Mouse (Mus musculus): ENCODE data around the gene Arhgef6. TPM values are rescaled to one million over a fixed set of nuclear protein-coding genes. Genes with fewer than 3 reads are reported as not detected.
A peak's percentile ranks its signal among the peaks of the same experiment; 100 is the strongest.

Gene Arhgef6
- polyA plus RNA-seq, 1 experiment, result 21.6 TPM

DNA sequence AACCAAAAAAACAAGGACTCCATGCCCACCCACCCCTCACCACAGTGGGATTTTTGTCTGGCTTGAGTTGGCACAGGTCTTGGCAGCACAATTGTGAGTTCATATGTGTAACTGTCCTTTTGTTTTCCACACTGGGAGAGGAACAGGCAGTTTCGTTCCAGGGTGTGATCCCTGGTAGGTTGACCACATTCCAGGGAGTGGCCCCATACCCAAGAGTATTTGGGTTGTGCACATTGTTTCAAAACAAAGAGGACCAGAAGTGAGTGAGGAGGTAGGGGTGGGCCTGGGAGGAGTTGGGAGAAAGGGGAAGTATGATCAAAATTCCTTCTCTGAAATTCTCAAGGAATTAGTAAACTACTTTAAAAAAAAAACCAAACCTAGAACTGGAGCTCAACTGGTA, 20.8 kb upstream of the Arhgef6 start:
- 60% methylated on average over 1 of the region's 1 CpGs for WGBS
- no peak for DNase-seq
- TF ChIP-seq CTCF (IDR thresholded peaks at IDR 0.05; ENCODE audit: borderline replicate concordance, insufficient read depth, low read depth, low read length) (no peak), POLR2A (IDR thresholded peaks at IDR 0.05; ENCODE audit: borderline replicate concordance, insufficient read depth, low read length) (no peak)
- no peak overlapping the region for H3K27ac ChIP-seq (ENCODE audit: insufficient read depth, low read length)
- H3K4me1 ChIP-seq (ENCODE audit: control insufficient read depth, insufficient read depth, low read length), result no peaks in the 10 kb centered on the region
- H3K4me3 ChIP-seq (replicated peaks; ENCODE audit: insufficient read depth, low read depth, low read length), result no peak overlapping the region
- no peaks in the 10 kb centered on the region for H3K27me3 ChIP-seq (ENCODE audit: control insufficient read depth, insufficient read depth, low read length)

GRCm38 (mm10) chrX:57339220-57339619, 691 bp upstream of the Arhgef6 start:
- no peak overlapping the region for H3K27ac ChIP-seq (ENCODE audit: insufficient read depth, low read length)
- TF ChIP-seq CTCF (IDR thresholded peaks at IDR 0.05; ENCODE audit: borderline replicate concordance, insufficient read depth, low read depth, low read length) (no peak), POLR2A (IDR thresholded peaks at IDR 0.05; ENCODE audit: borderline replicate concordance, insufficient read depth, low read length) (no peak)
- 44% methylated on average over 4 of the region's 4 CpGs for WGBS

DNA sequence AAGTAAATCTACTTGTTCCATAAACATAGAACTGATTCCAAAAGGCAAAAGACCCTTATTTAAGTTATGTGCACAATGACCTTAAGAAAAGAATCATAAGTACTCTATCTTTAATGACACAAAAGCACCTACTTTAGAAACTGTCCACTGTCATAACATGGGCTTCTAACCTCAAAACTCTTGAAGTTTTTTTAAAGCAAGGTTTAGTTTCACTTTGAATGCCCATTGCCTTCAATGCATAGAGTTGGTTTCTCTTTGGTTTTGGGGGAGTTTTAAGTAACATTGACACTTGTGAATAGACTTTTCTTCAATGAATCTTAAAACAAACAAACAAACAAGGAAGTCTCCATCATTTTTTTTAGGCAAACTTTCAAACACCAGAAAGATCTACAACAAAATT, 947 bp downstream of the Arhgef6 start:
- H3K4me1 ChIP-seq (ENCODE audit: control insufficient read depth, insufficient read depth, low read length), result no peaks in the 10 kb centered on the region
- TF ChIP-seq POLR2A (IDR thresholded peaks at IDR 0.05; ENCODE audit: borderline replicate concordance, insufficient read depth, low read length) (no peak), CTCF (IDR thresholded peaks at IDR 0.05; ENCODE audit: borderline replicate concordance, insufficient read depth, low read depth, low read length) (no peak)
- H3K27ac ChIP-seq (ENCODE audit: insufficient read depth, low read length), result no peak overlapping the region
- no peak for DNase-seq
- no peaks in the 10 kb centered on the region for H3K27me3 ChIP-seq (ENCODE audit: control insufficient read depth, insufficient read depth, low read length)
- no peak overlapping the region for H3K4me3 ChIP-seq (replicated peaks; ENCODE audit: insufficient read depth, low read depth, low read length)

More at GRCm38 (mm10) chrX:57339220-57339619, 691 bp upstream of the Arhgef6 start:
- no peaks in the 10 kb centered on the region for H3K4me1 ChIP-seq (ENCODE audit: control insufficient read depth, insufficient read depth, low read length)
- DNase-seq, result no peak
- H3K4me3 ChIP-seq (replicated peaks; ENCODE audit: insufficient read depth, low read depth, low read length), result no peak overlapping the region
- no peaks in the 10 kb centered on the region for H3K27me3 ChIP-seq (ENCODE audit: control insufficient read depth, insufficient read depth, low read length)

GRCm38 (mm10) chrX:57336958-57337357, 1.6 kb downstream of the Arhgef6 start:
- Histone ChIP-seq H3K4me1 (ENCODE audit: control insufficient read depth, insufficient read depth, low read length) (no peaks in the 10 kb centered on the region), H3K27me3 (ENCODE audit: control insufficient read depth, insufficient read depth, low read length) (no peaks in the 10 kb centered on the region), H3K4me3 (replicated peaks; ENCODE audit: insufficient read depth, low read depth, low read length) (no peak overlapping the region), H3K27ac (ENCODE audit: insufficient read depth, low read length) (no peak overlapping the region)
- DNase-seq, result no peak
- WGBS, result 85% methylated on average over 9 of the region's 9 CpGs
- TF ChIP-seq POLR2A (IDR thresholded peaks at IDR 0.05; ENCODE audit: borderline replicate concordance, insufficient read depth, low read length), result no peak
- no peak for TF ChIP-seq CTCF (IDR thresholded peaks at IDR 0.05; ENCODE audit: borderline replicate concordance, insufficient read depth, low read depth, low read length)

DNA sequence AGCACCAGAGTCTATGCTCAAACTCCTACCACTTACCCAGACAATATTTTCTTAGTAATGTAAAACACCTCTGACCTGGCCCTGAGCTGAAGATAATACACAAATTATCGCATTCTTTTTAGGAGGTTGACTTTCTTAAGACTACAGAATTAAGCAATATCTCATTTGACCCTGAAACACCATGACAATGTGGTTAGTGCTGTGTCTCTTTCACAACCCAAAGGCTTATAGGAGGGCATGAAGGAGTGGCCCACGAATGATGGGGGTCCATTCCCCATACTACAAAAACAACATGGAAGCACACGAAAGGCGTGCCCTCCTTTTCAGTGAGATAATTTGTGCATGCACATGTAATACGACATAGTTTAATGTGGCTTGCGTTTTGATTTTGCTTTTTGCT, 3.2 kb downstream of the Arhgef6 start:
- DNase-seq, result no peak
- whole genome bisulfite sequencing, result 94% methylated on average over 6 of the region's 6 CpGs
- Histone ChIP-seq H3K4me3 (replicated peaks; ENCODE audit: insufficient read depth, low read depth, low read length) (no peak overlapping the region), H3K27me3 (ENCODE audit: control insufficient read depth, insufficient read depth, low read length) (no peaks in the 10 kb centered on the region), H3K27ac (ENCODE audit: insufficient read depth, low read length) (no peak overlapping the region), H3K4me1 (ENCODE audit: control insufficient read depth, insufficient read depth, low read length) (no peaks in the 10 kb centered on the region)
- TF ChIP-seq CTCF (IDR thresholded peaks at IDR 0.05; ENCODE audit: borderline replicate concordance, insufficient read depth, low read depth, low read length) (no peak), POLR2A (IDR thresholded peaks at IDR 0.05; ENCODE audit: borderline replicate concordance, insufficient read depth, low read length) (no peak)

- no peaks in the 10 kb centered on the region for H3K4me1 ChIP-seq (ENCODE audit: control insufficient read depth, insufficient read depth, low read length)
- DNase-seq, result no peak
- TF ChIP-seq CTCF (IDR thresholded peaks at IDR 0.05; ENCODE audit: borderline replicate concordance, insufficient read depth, low read depth, low read length), result no peak
- TF ChIP-seq POLR2A (IDR thresholded peaks at IDR 0.05; ENCODE audit: borderline replicate concordance, insufficient read depth, low read length), result no peak
- H3K27ac ChIP-seq (ENCODE audit: insufficient read depth, low read length), result no peak overlapping the region
- 77% methylated on average over 3 of the region's 3 CpGs for WGBS
- H3K27me3 ChIP-seq (ENCODE audit: control insufficient read depth, insufficient read depth, low read length), result no peaks in the 10 kb centered on the region
- no peak overlapping the region for H3K4me3 ChIP-seq (replicated peaks; ENCODE audit: insufficient read depth, low read depth, low read length)
Measured at GRCm38 (mm10) chrX:57327668-57328338, 10.7 kb downstream of the Arhgef6 start.

DNA sequence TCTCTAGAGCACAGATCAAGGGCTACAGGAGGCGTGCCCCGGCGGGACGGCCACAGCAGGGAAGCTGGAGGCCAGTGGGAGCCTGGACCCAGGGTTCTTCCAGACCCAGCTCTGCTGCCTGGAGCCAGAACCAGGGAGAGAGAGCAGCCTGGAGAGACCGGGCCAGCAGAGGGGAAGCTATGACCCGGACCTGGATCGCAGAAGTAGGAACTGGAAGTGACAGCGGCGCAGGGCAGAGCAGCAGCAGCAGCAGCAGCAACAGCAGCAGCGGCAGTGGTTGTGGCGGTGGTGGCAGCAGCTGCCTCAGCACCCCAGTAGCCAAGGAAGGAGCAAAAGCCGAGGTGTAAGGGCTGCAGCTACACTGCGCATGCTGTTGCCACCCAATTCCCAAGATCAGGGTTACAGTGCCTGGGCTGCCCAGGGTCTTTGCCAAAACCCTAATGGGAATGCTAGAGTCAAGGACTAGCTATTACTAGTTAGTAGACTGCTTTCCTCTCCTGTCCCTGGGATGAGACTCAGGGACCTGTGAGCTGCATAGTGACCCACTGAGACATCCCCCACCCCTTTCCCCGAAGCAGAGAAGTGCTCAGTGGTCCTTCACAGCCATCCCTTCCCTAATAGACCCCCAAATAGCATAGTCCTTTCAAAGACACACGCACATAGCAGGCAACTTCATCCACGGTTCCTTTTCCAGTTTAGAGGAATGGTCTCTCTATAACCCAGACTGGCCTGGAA, 11.9 kb downstream of the Arhgef6 start:
- WGBS, result 20% methylated on average over 16 of the region's 16 CpGs
- TF ChIP-seq CTCF (IDR thresholded peaks at IDR 0.05; ENCODE audit: borderline replicate concordance, insufficient read depth, low read depth, low read length), result no peak
- no peak for TF ChIP-seq POLR2A (IDR thresholded peaks at IDR 0.05; ENCODE audit: borderline replicate concordance, insufficient read depth, low read length)
- peak overlapping the region; percentile 39 for H3K4me3 ChIP-seq (replicated peaks; ENCODE audit: insufficient read depth, low read depth, low read length)
- no peak overlapping the region for H3K27ac ChIP-seq (ENCODE audit: insufficient read depth, low read length)
- no peaks in the 10 kb centered on the region for H3K4me1 ChIP-seq (ENCODE audit: control insufficient read depth, insufficient read depth, low read length)
- DNase-seq, result peak in 1 of 2 experiments; percentile 10
- H3K27me3 ChIP-seq (ENCODE audit: control insufficient read depth, insufficient read depth, low read length), result no peaks in the 10 kb centered on the region
